Mouse (Mus musculus): ENCODE data around the gene Chst1.

GRCm38 (mm10) chr2:92662534-92663068 lies 63.1 kb downstream of the Chst1 start:
- TF ChIP-seq POLR2A (IDR thresholded peaks at IDR 0.05; ENCODE audit: borderline replicate concordance, control insufficient read depth, low read depth, low read length) (no peak), CTCF (IDR thresholded peaks at IDR 0.05; ENCODE audit: control insufficient read depth, insufficient read depth, low read length) (no peak)

All from bone marrow, adult 2 months (tissue).